Mouse (Mus musculus) liver, embryonic 16.5 days (tissue): ENCODE results near the gene Fen1. TPM values are rescaled to one million over a fixed set of nuclear protein-coding genes. Genes with fewer than 3 reads are reported as not detected.

Experiments
- ATAC-seq: fragments of 200-750 bp; cut with Nextera tagmentation; 2 replicates; pipeline ENCODE4 v1.8.0; 2017; ENCODE audit warnings: low read depth, mild to moderate bottlenecking, moderate number of reproducible peaks, moderate library complexity
- H3K27ac ChIP-seq: fragments of 300-500 bp; sonication (generic); 2 replicates; pipeline ENCODE4 v1.5.1; 2014; ENCODE audit warnings: mild to moderate bottlenecking, low read length
- H3K27me3 ChIP-seq: fragments of 300-500 bp; sonication (generic); 2 replicates; pipeline ENCODE4 v1.6.1; 2014; ENCODE audit warnings: low read depth, low read length, mixed read lengths; ENCODE audit not compliant: control insufficient read depth, insufficient read depth
- H3K36me3 ChIP-seq: fragments of 300-500 bp; sonication (generic); 2 replicates; pipeline ENCODE4 v1.6.1; 2014; ENCODE audit warnings: mild to moderate bottlenecking; ENCODE audit not compliant: control insufficient read depth, insufficient read depth
- H3K4me1 ChIP-seq: fragments of 300-500 bp; sonication (generic); 2 replicates; pipeline ENCODE4 v1.6.1; 2014; ENCODE audit warnings: low read depth, low read length, mixed read lengths; ENCODE audit not compliant: control insufficient read depth
- H3K4me2 ChIP-seq: fragments of 300-500 bp; sonication (generic); 2 replicates; pipeline ENCODE4 v1.6.1; 2014; ENCODE audit warnings: low read depth, low read length, mixed read lengths
- H3K4me3 ChIP-seq: fragments of 300-500 bp; sonication (generic); 2 replicates; pipeline ENCODE4 v1.5.1; 2014; ENCODE audit warnings: low read depth, mild to moderate bottlenecking, low read length
- H3K9ac ChIP-seq: fragments of 300-500 bp; sonication (generic); 2 replicates; pipeline ENCODE4 v1.6.1; 2014; ENCODE audit warnings: low read depth, low read length
- H3K9me3 ChIP-seq: fragments of 300-500 bp; sonication (generic); replicated peaks from 2 replicates; pipeline ENCODE4 v1.6.1; 2016; ENCODE audit warnings: low read length; ENCODE audit not compliant: control insufficient read depth
- WGBS: fragments of 180-500 bp; shearing (Covaris S2); extraction: QIAGEN DNeasy Blood & Tissue Kit; methylation state at CpG from one replicate; pipeline ENCODE4 v1.1.7; 2014; ENCODE audit not compliant: insufficient replicate concordance; 5-methylcytosine and 5-hydroxymethylcytosine counted together
- polyA plus RNA-seq: library from polyadenylated mRNA; unstranded; fragments of >200 nt; fragmentation: Nextera tagmentation; extraction: Ambion mirVana; gene quantifications from 2 replicates; pipeline ENCODE4 v1.2.1, GENCODE M21; 2015

Fen1 gene
- polyA plus RNA-seq, 1 experiment from 2014 or later = 114 TPM

DNA sequence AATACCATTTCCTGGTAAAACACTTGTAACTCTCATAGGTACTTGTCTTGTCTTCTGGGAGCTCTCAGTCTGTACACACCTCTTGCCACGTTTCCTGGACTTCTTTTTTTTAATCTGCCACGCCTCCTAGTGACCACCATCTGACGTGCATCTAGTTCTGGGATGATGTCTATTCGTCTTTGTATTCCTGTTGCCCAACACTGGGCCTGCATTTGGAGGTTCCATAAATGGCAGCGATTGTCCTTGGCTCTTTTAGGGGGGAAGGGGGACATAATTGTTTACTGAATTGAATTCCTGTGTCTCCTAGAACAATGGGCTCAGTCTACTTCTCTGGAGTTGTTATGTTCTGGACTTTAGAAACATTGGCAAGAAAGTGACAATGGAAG is 640 bp upstream of the Fen1 start:
- H3K9me3 ChIP-seq = no peaks in the 10 kb centered on the region
- WGBS = under 1% methylated on average over 5 of the region's 5 CpGs
- H3K4me2 ChIP-seq = peak overlapping the region; percentile 69
- no peaks in the 10 kb centered on the region for H3K27me3 ChIP-seq
- peak overlapping the region; percentile 82 for H3K9ac ChIP-seq
- H3K4me3 ChIP-seq = peak overlapping the region; percentile 77
- peak; percentile 23; the same call in 1 of the 2 replicates for ATAC-seq
- peak overlapping the region; percentile 92 for H3K27ac ChIP-seq
- peaks cover 26% of the 10 kb centered on the region for H3K36me3 ChIP-seq
- peaks cover 20% of the 10 kb centered on the region for H3K4me1 ChIP-seq

- Histone ChIP-seq H3K9me3 (no peaks in the 10 kb centered on the region), H3K27me3 (no peaks in the 10 kb centered on the region), H3K4me3 (peak overlapping the region; percentile 77), H3K4me1 (peaks cover 24% of the 10 kb centered on the region), H3K36me3 (peaks cover 32% of the 10 kb centered on the region), H3K27ac (peak overlapping the region; percentile 92), H3K4me2 (peak overlapping the region; percentile 69), H3K9ac (peak overlapping the region; percentile 82)
- WGBS = under 1% methylated on average over 23 of the region's 23 CpGs
- peak; percentile 81 for ATAC-seq
These were observed 672 bp downstream of the Fen1 start for GRCm38 (mm10) chr19:10203146-10203847.

DNA sequence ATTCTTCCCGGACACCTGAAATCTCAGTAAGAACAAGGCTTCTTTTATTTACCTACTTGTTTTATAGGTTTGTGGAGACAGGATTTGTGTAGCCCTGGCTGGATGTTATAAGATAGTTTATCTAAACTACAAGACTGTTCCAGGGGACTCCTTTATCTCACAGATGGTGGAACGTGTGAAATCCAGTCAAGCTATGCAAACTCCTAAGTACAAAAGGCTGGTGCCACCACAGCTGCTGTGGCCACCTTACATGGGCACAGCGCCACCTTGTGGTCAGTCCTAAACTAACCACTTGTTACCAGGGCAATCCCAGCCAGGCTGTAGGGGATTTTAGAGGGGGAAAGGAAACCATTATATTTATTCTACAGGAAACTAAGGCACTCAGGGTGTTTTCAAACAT is 5.2 kb downstream of the Fen1 start:
- WGBS = 20% methylated on average over 3 of the region's 3 CpGs
- Histone ChIP-seq H3K9me3 (no peaks in the 10 kb centered on the region), H3K4me1 (peaks cover 19% of the 10 kb centered on the region), H3K9ac (no peak overlapping the region), H3K27ac (no peak overlapping the region), H3K4me3 (no peak overlapping the region), H3K27me3 (no peaks in the 10 kb centered on the region), H3K36me3 (peaks cover 57% of the 10 kb centered on the region), H3K4me2 (no peak overlapping the region)
- ATAC-seq = no peak

- 61% methylated on average over 2 of the region's 2 CpGs for WGBS
- Histone ChIP-seq H3K36me3 (peaks cover 61% of the 10 kb centered on the region), H3K4me3 (no peak overlapping the region), H3K27me3 (no peaks in the 10 kb centered on the region), H3K9me3 (no peaks in the 10 kb centered on the region), H3K4me1 (peaks cover 19% of the 10 kb centered on the region), H3K27ac (no peak overlapping the region), H3K4me2 (no peak overlapping the region), H3K9ac (no peak overlapping the region)
- no peak for ATAC-seq
These were observed 5.7 kb downstream of the Fen1 start for GRCm38 (mm10) chr19:10198286-10198685.

DNA sequence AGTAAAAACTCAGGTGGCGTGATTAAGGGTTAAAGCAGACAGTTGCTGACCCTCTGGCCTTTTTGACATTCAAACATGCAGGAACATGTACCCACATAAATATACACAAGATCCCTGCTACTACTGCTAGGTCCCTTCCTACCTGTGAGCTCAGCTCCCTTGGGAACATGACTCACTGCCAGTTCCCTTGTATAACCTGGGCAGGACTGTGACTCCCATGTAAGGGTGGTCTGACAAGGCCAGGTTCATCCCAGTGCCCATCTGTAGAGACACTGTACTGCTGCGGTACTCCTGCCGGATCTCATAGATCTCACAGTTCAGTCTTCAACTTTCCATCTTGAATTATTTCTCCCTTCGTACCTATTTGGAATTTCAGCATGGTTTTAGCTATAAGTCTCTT is 6.8 kb downstream of the Fen1 start:
- Histone ChIP-seq H3K36me3 (peaks cover 65% of the 10 kb centered on the region), H3K9ac (no peak overlapping the region), H3K4me3 (no peak overlapping the region), H3K4me1 (peaks cover 14% of the 10 kb centered on the region), H3K9me3 (no peaks in the 10 kb centered on the region), H3K27ac (no peak overlapping the region), H3K4me2 (no peak overlapping the region), H3K27me3 (no peaks in the 10 kb centered on the region)
- WGBS = 91% methylated on average over 4 of the region's 4 CpGs
- no peak for ATAC-seq

GRCm38 (mm10) chr19:10195252-10195651 is 8.7 kb downstream of the Fen1 start:
- ATAC-seq = no peak
- Histone ChIP-seq H3K27ac (no peak overlapping the region), H3K9me3 (no peaks in the 10 kb centered on the region), H3K27me3 (no peaks in the 10 kb centered on the region), H3K4me3 (no peak overlapping the region), H3K36me3 (peaks cover 65% of the 10 kb centered on the region), H3K4me1 (peaks cover 17% of the 10 kb centered on the region), H3K9ac (no peak overlapping the region), H3K4me2 (no peak overlapping the region)
- 75% methylated on average over 5 of the region's 5 CpGs for WGBS

DNA sequence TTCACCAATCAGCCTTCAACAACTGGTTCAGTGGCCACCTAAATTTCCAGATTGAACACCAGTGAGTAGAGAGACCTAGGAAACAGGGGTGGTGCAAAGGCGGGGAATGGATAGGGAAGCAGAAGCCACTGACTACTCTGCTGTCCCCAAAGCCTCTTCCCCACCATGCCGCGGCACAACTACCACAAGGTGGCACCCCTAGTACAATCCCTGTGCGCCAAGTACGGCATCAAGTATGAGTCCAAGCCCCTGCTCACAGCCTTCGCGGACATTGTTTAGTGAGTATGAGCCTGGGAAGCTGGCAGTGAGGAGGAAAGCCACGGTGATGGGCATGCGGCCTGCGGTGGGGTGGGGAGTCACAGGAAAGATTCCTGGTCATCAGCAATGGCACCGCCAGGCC is 9.6 kb downstream of the Fen1 start:
- H3K36me3 ChIP-seq = peaks cover 63% of the 10 kb centered on the region
- no peak for ATAC-seq
- H3K9ac ChIP-seq = no peak overlapping the region
- H3K4me3 ChIP-seq = no peak overlapping the region
- no peak overlapping the region for H3K4me2 ChIP-seq
- no peaks in the 10 kb centered on the region for H3K27me3 ChIP-seq
- H3K4me1 ChIP-seq = peaks cover 13% of the 10 kb centered on the region
- no peak overlapping the region for H3K27ac ChIP-seq
- no peaks in the 10 kb centered on the region for H3K9me3 ChIP-seq
- 83% methylated on average over 11 of the region's 11 CpGs for WGBS

DNA sequence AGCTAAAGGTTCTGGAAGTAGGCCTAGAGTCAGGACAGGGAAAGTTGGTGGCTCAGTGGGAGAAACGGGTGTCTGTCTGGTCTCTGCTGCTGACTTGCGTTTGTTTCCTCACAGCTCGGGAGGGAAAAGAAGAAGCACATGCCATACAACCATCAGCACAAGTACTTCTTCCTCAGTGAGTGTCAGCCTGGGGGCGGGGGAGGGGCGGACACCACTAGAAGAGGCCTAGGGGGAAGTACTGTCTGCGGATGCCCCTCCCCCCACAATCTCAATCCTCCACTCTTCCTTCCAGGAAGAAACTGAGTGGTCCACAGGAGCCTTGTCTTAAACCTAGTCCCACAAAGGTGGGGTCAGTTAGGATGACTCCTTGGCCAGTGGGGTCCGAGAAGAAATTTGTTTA is 12.6 kb downstream of the Fen1 start:
- ATAC-seq = peak; percentile 12; the same call in 1 of the 2 replicates
- peak overlapping the region; percentile 33; the same call in 1 of the 2 replicates for H3K27ac ChIP-seq

GRCm38 (mm10) chr19:10190796-10191195 is 13.2 kb downstream of the Fen1 start:
- Histone ChIP-seq H3K4me1 (peaks cover 10% of the 10 kb centered on the region), H3K9me3 (no peaks in the 10 kb centered on the region), H3K9ac (no peak overlapping the region), H3K4me3 (no peak overlapping the region), H3K36me3 (peaks cover 60% of the 10 kb centered on the region), H3K27ac (peak overlapping the region; percentile 33; the same call in 1 of the 2 replicates), H3K27me3 (no peaks in the 10 kb centered on the region), H3K4me2 (no peak overlapping the region)
- no peak for ATAC-seq
- WGBS = 26% methylated on average over 2 of the region's 2 CpGs

More for the DNA sequence above, 12.6 kb downstream of the Fen1 start:
- 35% methylated on average over 7 of the region's 7 CpGs for WGBS
- no peaks in the 10 kb centered on the region for H3K27me3 ChIP-seq
- H3K36me3 ChIP-seq = peaks cover 63% of the 10 kb centered on the region
- no peak overlapping the region for H3K4me2 ChIP-seq
- no peak overlapping the region for H3K4me3 ChIP-seq
- H3K9me3 ChIP-seq = no peaks in the 10 kb centered on the region
- no peak overlapping the region for H3K9ac ChIP-seq
- peaks cover 9% of the 10 kb centered on the region for H3K4me1 ChIP-seq
